In genomic region chr15:85734571-85735033, GRCm38 (mm10) we compare ENCODE assay signal across 8 mouse cellular contexts. TPM values are rescaled to one million over a fixed set of nuclear protein-coding genes. Genes with fewer than 3 reads are reported as not detected.
A peak's percentile ranks its signal among the peaks of the same experiment; 100 is the strongest.
DNase-seq lines count a peak whose midpoint lies in the region; ATAC-seq and TF ChIP-seq lines count a peak whose summit lies in the region.

Gene Ppara (plus strand): TSS chr15:85734983.

- peak within 1 kb of the TSS; percentile 80 for H3K4me2 ChIP-seq in forebrain, embryonic 14.5 days (ENCODE audit: low read length)
- H3K4me2 ChIP-seq in hindbrain, embryonic 15.5 days, result peak within 1 kb of the TSS; percentile 69
- H3K4me2 ChIP-seq in liver, embryonic 16.5 days (ENCODE audit: low read depth, low read length), result peak within 1 kb of the TSS; percentile 66

- H3K9ac ChIP-seq in forebrain, embryonic 14.5 days (ENCODE audit: low read length), result peak within 1 kb of the TSS; percentile 46
- H3K9ac ChIP-seq in hindbrain, embryonic 15.5 days, result peak within 1 kb of the TSS; percentile 18
- peak within 1 kb of the TSS; percentile 47 for H3K9ac ChIP-seq in liver, embryonic 16.5 days (ENCODE audit: low read depth, low read length)

- no peaks in the 10 kb centered on the region for H3K9me3 ChIP-seq in forebrain, embryonic 14.5 days (replicated peaks; ENCODE audit: control insufficient read depth, low read length)
- no peaks in the 10 kb centered on the region for H3K9me3 ChIP-seq in hindbrain, embryonic 15.5 days
- H3K9me3 ChIP-seq in liver, embryonic 16.5 days (replicated peaks; ENCODE audit: control insufficient read depth, low read length), result no peaks in the 10 kb centered on the region

- H3K4me3 ChIP-seq in thymus, adult 2 months (ENCODE audit: control insufficient read depth, insufficient read depth, low read length), result peak within 1 kb of the TSS; percentile 49
- H3K4me3 ChIP-seq in forebrain, embryonic 14.5 days (ENCODE audit: low read depth, low read length), result peak within 1 kb of the TSS; percentile 55
- H3K4me3 ChIP-seq in hindbrain, embryonic 15.5 days, result peak within 1 kb of the TSS; percentile 52
- H3K4me3 ChIP-seq in liver, embryonic 16.5 days (ENCODE audit: low read depth, low read length), result peak within 1 kb of the TSS; percentile 58

- no peaks in the 10 kb centered on the region for H3K36me3 ChIP-seq in thymus, adult 2 months (ENCODE audit: control insufficient read depth, insufficient read depth, low read length)
- no peaks in the 10 kb centered on the region for H3K36me3 ChIP-seq in forebrain, embryonic 14.5 days (ENCODE audit: control insufficient read depth, insufficient read depth, low read length)
- H3K36me3 ChIP-seq in hindbrain, embryonic 15.5 days, result no peaks in the 10 kb centered on the region
- H3K36me3 ChIP-seq in liver, embryonic 16.5 days (ENCODE audit: control insufficient read depth, insufficient read depth), result no peaks in the 10 kb centered on the region

- H3K4me1 ChIP-seq in thymus, adult 2 months (replicated peaks; ENCODE audit: control insufficient read depth, insufficient read depth, low read length), result peaks cover 13% of the 10 kb centered on the region; the same call in 1 of the 2 replicates
- H3K4me1 ChIP-seq in forebrain, embryonic 14.5 days (ENCODE audit: control insufficient read depth, insufficient read depth, low read length), result peaks cover 4% of the 10 kb centered on the region
- H3K4me1 ChIP-seq in hindbrain, embryonic 15.5 days (replicated peaks), result peaks cover 17% of the 10 kb centered on the region
- no peaks in the 10 kb centered on the region; the same call in 1 of the 2 replicates for H3K4me1 ChIP-seq in liver, embryonic 16.5 days (ENCODE audit: control insufficient read depth, low read depth, low read length)

- WGBS in thymus, adult 2 months, result 8% methylated on average over 28 of the region's 28 CpGs
- WGBS in forebrain, embryonic 14.5 days, result 6% methylated on average over 28 of the region's 28 CpGs
- WGBS in hindbrain, embryonic 15.5 days, result 4% methylated on average over 28 of the region's 28 CpGs
- WGBS in liver, embryonic 16.5 days (ENCODE audit: insufficient replicate concordance), result 6% methylated on average over 28 of the region's 28 CpGs

- no peak for TF ChIP-seq CTCF in thymus, adult 2 months (IDR thresholded peaks at IDR 0.05; ENCODE audit: borderline replicate concordance, control insufficient read depth, extremely low read depth, insufficient read depth, low read length, poor library complexity)

- DNase-seq in thymus, adult 2 months, result no peak
- no peak for DNase-seq in thymus, postnatal 0 days (ENCODE audit: low spot score)
- DNase-seq in forebrain, embryonic 14.5 days (ENCODE audit: low spot score), result no peak
- no peak for DNase-seq in ovary, postnatal 10 days (ENCODE audit: low spot score)
- DNase-seq in MN1 (ENCODE audit: low spot score), result no peak
- no peak for DNase-seq in layer of hippocampus, postnatal 14 days (ENCODE audit: low spot score in 2 of 2)

- H3K27me3 ChIP-seq in thymus, adult 2 months (ENCODE audit: control insufficient read depth, insufficient read depth, low read length), result peaks cover 9% of the 10 kb centered on the region
- H3K27me3 ChIP-seq in forebrain, embryonic 14.5 days (replicated peaks; ENCODE audit: control insufficient read depth, insufficient read depth, low read length), result peaks cover 43% of the 10 kb centered on the region
- peaks cover 60% of the 10 kb centered on the region for H3K27me3 ChIP-seq in hindbrain, embryonic 15.5 days
- H3K27me3 ChIP-seq in liver, embryonic 16.5 days (ENCODE audit: control insufficient read depth, insufficient read depth, low read depth, low read length), result peaks cover 35% of the 10 kb centered on the region

- no peak for TF ChIP-seq POLR2A in thymus, adult 2 months (IDR thresholded peaks at IDR 0.05; ENCODE audit: control insufficient read depth, extremely low read depth, insufficient read depth, low read length, poor library complexity)

- ATAC-seq in forebrain, embryonic 14.5 days, result 0 out of 2 replicates have a peak, but pooled peaks have one; percentile 21
- no peak for ATAC-seq in hindbrain, embryonic 15.5 days (ENCODE audit: low FRiP score, low read depth)
- ATAC-seq in liver, embryonic 16.5 days (ENCODE audit: low read depth), result peak; percentile 30

- H3K27ac ChIP-seq in thymus, adult 2 months (ENCODE audit: control insufficient read depth, insufficient read depth, low read length), result no peak within 1 kb of the TSS
- H3K27ac ChIP-seq in forebrain, embryonic 14.5 days (ENCODE audit: low read depth, low read length), result no peak within 1 kb of the TSS
- no peak within 1 kb of the TSS for H3K27ac ChIP-seq in hindbrain, embryonic 15.5 days (replicated peaks)
- H3K27ac ChIP-seq in liver, embryonic 16.5 days (ENCODE audit: low read length), result peak within 1 kb of the TSS; percentile 76

RNA-seq across cellular contexts. Expression of gene Ppara, which starts in this region (rescaled TPM):
- 1.3 and 1.9 TPM in 2 replicates for polyA plus RNA-seq in thymus, adult 2 months (2012; rRNA removed)
- 0.48 and 0.72 TPM in 2 replicates for polyA plus RNA-seq in thymus, postnatal 0 days (2015; fragmentation: Nextera tagmentation; extraction: Ambion mirVana)
- polyA plus RNA-seq in forebrain, embryonic 14.5 days (2014; fragmentation: Nextera tagmentation; extraction: Ambion mirVana), result 0.67 and 0.73 TPM in 2 replicates
- polyA plus RNA-seq in hindbrain, embryonic 15.5 days (2015; fragmentation: Nextera tagmentation; extraction: Ambion mirVana), result 1.6 and 2.1 TPM in 2 replicates
- 41.8 and 51.3 TPM in 2 replicates for polyA plus RNA-seq in liver, embryonic 16.5 days (2015; fragmentation: Nextera tagmentation; extraction: Ambion mirVana)
- 1 to 10 TPM; 3.4 to 3.7 TPM for total RNA-seq in layer of hippocampus, postnatal 14 days (2021)

Comparison
In these comparisons a context has a peak if more than half of its experiments do, and no peak if none do; other contexts are left out.
1. RNA of gene Ppara (polyA plus RNA-seq): 41.8 to 51.3 TPM in liver, embryonic 16.5 days; 1.3 to 1.9 TPM in thymus, adult 2 months, 1.6 to 2.1 TPM in hindbrain, embryonic 15.5 days, 0.48 to 0.72 TPM in thymus, postnatal 0 days and 0.67 to 0.73 TPM in forebrain, embryonic 14.5 days; every median in the first group is over 10 times any median in the second.
2. Peak in ATAC-seq, H3K4me3 ChIP-seq, H3K9ac ChIP-seq and H3K4me2 ChIP-seq in forebrain, embryonic 14.5 days; RNA of the gene not detected or under 1 TPM.
3. Peak in every context shown above with its lines, with median percentiles within 50 percentile points of each other: H3K4me3 ChIP-seq, H3K4me2 ChIP-seq and H3K9ac ChIP-seq.